Mouse (Mus musculus) C2C12 (cell line): ENCODE data around the gene Plekhm1. TPM values are rescaled to one million over a fixed set of nuclear protein-coding genes. Genes with fewer than 3 reads are reported as not detected.

Experiments used
- H3K27me3 ChIP-seq: one replicate; pipeline ENCODE4 v1.6.1; 2011; ENCODE audit not compliant: control insufficient read depth, insufficient read depth, insufficient read length
- H3K36me3 ChIP-seq: one replicate; pipeline ENCODE4 v1.6.1; 2011; ENCODE audit not compliant: control insufficient read depth, insufficient read depth
- H3K4me3 ChIP-seq: one replicate; pipeline ENCODE4 v1.5.1; 2011; ENCODE audit warnings: mild to moderate bottlenecking, control low read depth; ENCODE audit not compliant: poor library complexity, insufficient read depth, severe bottlenecking
- H3K79me2 ChIP-seq: one replicate; pipeline ENCODE4 v1.6.1; 2011; ENCODE audit not compliant: control insufficient read depth, insufficient read depth
- H3K79me3 ChIP-seq: one replicate; pipeline ENCODE4 v1.6.1; 2011; ENCODE audit warnings: low read depth, control low read depth
- H3ac ChIP-seq: one replicate; pipeline ENCODE3; 2011; ENCODE audit warnings: low read depth; ENCODE audit not compliant: control insufficient read depth, insufficient read length
- CEBPB ChIP-seq: IDR thresholded peaks from one replicate; pipeline ENCODE4 v1.6.1; 2011; ENCODE audit warnings: low read depth, mild to moderate bottlenecking, control low read depth, moderate library complexity
- CTCF ChIP-seq: IDR thresholded peaks from one replicate; pipeline ENCODE4 v1.5.1; 2011; ENCODE audit not compliant: control insufficient read depth, insufficient read depth, insufficient read length
- FOSL1 ChIP-seq: IDR thresholded peaks from one replicate; pipeline ENCODE4 v1.8.0; 2011; ENCODE audit warnings: mild to moderate bottlenecking, low read length; ENCODE audit not compliant: poor library complexity, insufficient read depth, severe bottlenecking
- MAX ChIP-seq: IDR thresholded peaks from one replicate; pipeline ENCODE4 v1.6.1; 2011; ENCODE audit warnings: mild to moderate bottlenecking, control low read depth
- MYOD1 ChIP-seq: IDR thresholded peaks from one replicate; pipeline ENCODE4 v1.6.1; 2011; ENCODE audit warnings: low read depth; ENCODE audit not compliant: control insufficient read depth, insufficient read length
- MYOG ChIP-seq: IDR thresholded peaks from one replicate; pipeline ENCODE4 v1.6.1; 2011; ENCODE audit not compliant: control insufficient read depth, insufficient read length; ENCODE audit errors: extremely low read depth
- USF1 ChIP-seq: IDR thresholded peaks from one replicate; pipeline ENCODE4 v1.6.1; 2011; ENCODE audit warnings: low read depth, mild to moderate bottlenecking, control low read depth, moderate library complexity
- polyA plus RNA-seq: library from polyadenylated mRNA; unstranded; fragments of >200 nt; fragmentation: generic; extraction: Trizol; gene quantifications from one replicate; pipeline ENCODE4 v1.2.1, GENCODE M21; 2012; ENCODE audit warnings: missing spikeins

The Plekhm1 gene
- polyA plus RNA-seq, 1 experiment: 7.1 TPM

DNA sequence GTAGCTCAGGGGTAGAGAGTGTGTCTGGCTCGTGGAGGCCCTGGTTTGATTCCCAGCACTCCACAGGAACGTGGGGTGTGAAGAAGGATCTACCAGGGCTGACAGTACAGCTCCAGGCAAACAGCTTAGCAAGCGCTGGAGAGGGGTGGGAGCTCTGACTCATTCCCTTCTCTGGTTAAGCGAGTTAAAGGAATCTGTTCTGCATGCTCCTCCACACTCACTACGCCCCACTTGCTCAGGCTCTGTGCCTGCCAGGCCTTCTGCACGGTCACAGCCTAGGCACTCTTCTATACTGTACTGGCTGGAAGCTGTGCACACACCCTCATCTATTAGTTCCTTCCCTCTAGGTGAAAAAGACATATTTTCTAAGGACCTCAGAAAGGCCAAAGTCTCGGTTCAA, 18.5 kb downstream of the Plekhm1 start:
- Histone ChIP-seq H3ac (no peak overlapping the region), H3K36me3 (peaks cover 50% of the 10 kb centered on the region), H3K79me2 (peaks cover 6% of the 10 kb centered on the region), H3K4me3 (no peak overlapping the region), H3K79me3 (no peaks in the 10 kb centered on the region), H3K27me3 (no peaks in the 10 kb centered on the region)
- TF ChIP-seq MAX (peak; percentile 18), MYOD1 (no peak)

DNA sequence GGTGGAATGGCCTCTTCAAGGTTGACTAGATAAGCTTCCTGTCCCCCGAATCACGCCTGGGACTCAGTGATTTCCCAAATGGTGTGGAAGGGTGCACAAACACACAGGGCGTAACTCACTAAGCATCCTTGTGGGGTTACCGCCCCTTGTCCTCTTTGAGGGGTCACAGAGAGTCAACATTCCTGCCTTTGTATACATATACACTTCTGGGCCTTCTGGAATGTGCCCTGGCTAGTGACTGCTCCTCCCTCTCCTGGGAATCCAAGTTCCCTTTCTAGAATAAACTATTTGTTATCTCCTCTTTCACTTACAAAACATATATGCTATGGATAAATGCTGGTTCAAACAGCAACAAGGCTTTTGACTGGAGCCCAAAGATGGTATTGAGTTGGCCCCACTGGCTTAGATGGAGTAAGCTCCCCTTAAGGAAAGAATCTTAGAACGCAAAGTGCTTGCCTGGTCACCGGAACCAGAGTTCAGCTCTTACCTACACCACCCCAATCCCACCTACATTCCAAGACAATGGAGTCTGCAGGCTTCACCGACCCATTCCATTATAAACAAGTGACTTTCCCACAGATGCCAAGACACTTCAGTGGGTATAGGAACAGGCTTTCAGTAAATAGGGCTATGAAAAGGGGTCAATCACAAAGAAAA, 24.5 kb downstream of the Plekhm1 start:
- TF ChIP-seq CEBPB: no peak
- TF ChIP-seq MYOG: no peak
- no peak for TF ChIP-seq FOSL1
- no peak for TF ChIP-seq MYOD1
- no peak for TF ChIP-seq MAX
- no peak for TF ChIP-seq CTCF
- TF ChIP-seq USF1: no peak
- H3K36me3 ChIP-seq: peaks cover 19% of the 10 kb centered on the region
- H3K27me3 ChIP-seq: no peaks in the 10 kb centered on the region
- peaks cover 10% of the 10 kb centered on the region for H3K79me3 ChIP-seq
- peaks cover 34% of the 10 kb centered on the region for H3K79me2 ChIP-seq
- no peak overlapping the region for H3ac ChIP-seq
- H3K4me3 ChIP-seq: no peak overlapping the region

DNA sequence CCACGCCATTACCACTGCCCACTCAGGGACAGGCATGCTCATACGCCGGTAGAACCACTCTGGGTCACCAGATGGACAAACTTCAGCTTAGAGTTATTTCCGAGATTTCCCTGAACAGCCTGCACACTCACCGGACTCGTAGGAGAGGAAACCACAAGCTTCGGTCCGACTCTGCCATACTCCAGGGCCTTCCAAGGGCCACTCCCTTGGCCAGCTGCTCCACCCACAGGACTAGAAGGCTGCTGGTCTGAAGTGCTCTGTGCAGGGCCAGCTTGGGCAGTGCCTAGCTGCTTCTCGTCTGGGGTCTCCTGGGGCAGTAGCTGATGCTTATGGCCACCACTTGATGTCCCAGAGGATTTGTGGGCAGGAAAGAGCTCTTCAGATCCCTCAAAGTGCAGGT, 25.7 kb downstream of the Plekhm1 start:
- Histone ChIP-seq H3K27me3 (no peaks in the 10 kb centered on the region), H3K4me3 (peak overlapping the region; percentile 3), H3K79me2 (peaks cover 34% of the 10 kb centered on the region), H3K79me3 (peaks cover 10% of the 10 kb centered on the region), H3ac (peak overlapping the region; percentile 19), H3K36me3 (peaks cover 11% of the 10 kb centered on the region)
- TF ChIP-seq CTCF: no peak
- TF ChIP-seq MYOD1: peak; percentile 43

- TF ChIP-seq FOSL1 (peak; percentile 32), CEBPB (no peak), USF1 (no peak), CTCF (no peak), MAX (peak; percentile 80), MYOG (no peak), MYOD1 (no peak)
- H3K4me3 ChIP-seq: no peak overlapping the region
- H3K36me3 ChIP-seq: peaks cover 21% of the 10 kb centered on the region
Observed at GRCm38 (mm10) chr11:103381956-103382613, 30.4 kb downstream of the Plekhm1 start.

DNA sequence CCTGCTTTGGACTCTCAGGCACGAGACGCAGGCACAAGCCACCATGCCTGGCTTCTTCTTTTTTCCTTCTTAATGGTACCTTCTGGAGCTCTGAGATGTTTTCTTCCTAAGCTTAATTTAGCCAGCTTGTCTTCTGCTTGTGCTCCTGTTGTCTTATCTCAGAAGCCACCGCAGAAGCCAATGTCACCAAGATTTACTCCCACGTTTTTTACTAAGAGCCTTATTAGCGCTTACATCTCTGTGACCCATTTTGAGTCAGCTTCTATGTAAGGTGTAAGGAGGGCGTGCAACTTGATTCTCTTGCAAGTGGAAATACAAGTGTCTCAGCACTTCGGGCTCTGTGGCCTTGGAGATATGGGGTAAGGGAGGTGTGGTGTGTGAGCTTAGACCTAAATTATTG, 31.0 kb downstream of the Plekhm1 start:
- peaks cover 13% of the 10 kb centered on the region for H3K79me3 ChIP-seq
- TF ChIP-seq CTCF: no peak
- TF ChIP-seq FOSL1: no peak
- no peak for TF ChIP-seq USF1
- TF ChIP-seq CEBPB: no peak
- TF ChIP-seq MAX: no peak
- no peak for TF ChIP-seq MYOD1
- no peak for TF ChIP-seq MYOG
- H3K36me3 ChIP-seq: peaks cover 27% of the 10 kb centered on the region
- no peak overlapping the region for H3ac ChIP-seq
- no peak overlapping the region for H3K4me3 ChIP-seq
- no peaks in the 10 kb centered on the region for H3K27me3 ChIP-seq
- H3K79me2 ChIP-seq: peaks cover 28% of the 10 kb centered on the region

More at GRCm38 (mm10) chr11:103381956-103382613, 30.4 kb downstream of the Plekhm1 start:
- Histone ChIP-seq H3K79me3 (peaks cover 13% of the 10 kb centered on the region), H3ac (no peak overlapping the region), H3K79me2 (peaks cover 28% of the 10 kb centered on the region), H3K27me3 (no peaks in the 10 kb centered on the region)

DNA sequence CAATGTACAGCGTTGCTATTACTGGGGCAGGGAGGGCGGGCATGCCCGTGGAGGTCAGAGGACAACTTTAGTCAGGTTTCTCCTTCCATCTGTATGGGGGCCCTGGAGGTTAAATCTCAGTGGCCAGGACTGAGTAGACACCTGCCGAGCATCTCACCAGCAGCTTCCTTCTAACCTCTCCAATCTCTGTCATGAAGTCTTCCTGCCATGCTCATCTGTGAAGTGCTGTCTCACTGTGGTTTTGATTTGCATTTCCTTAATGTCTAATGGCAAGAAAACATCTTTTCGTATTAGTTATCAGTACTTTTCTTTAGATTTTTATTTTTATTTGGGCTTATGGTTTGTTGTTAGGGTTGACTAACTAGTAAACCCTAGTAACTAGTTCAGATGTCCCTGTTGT, 32.0 kb downstream of the Plekhm1 start:
- peaks cover 22% of the 10 kb centered on the region for H3K79me2 ChIP-seq
- H3K36me3 ChIP-seq: peaks cover 32% of the 10 kb centered on the region
- TF ChIP-seq CTCF (no peak), FOSL1 (no peak), MYOD1 (no peak), MYOG (no peak), CEBPB (no peak), MAX (no peak), USF1 (no peak)
- H3ac ChIP-seq: no peak overlapping the region
- H3K4me3 ChIP-seq: no peak overlapping the region
- no peaks in the 10 kb centered on the region for H3K27me3 ChIP-seq
- peaks cover 12% of the 10 kb centered on the region for H3K79me3 ChIP-seq
